ENCODE assay signal across 17 mouse cellular contexts in the genomic region with DNA sequence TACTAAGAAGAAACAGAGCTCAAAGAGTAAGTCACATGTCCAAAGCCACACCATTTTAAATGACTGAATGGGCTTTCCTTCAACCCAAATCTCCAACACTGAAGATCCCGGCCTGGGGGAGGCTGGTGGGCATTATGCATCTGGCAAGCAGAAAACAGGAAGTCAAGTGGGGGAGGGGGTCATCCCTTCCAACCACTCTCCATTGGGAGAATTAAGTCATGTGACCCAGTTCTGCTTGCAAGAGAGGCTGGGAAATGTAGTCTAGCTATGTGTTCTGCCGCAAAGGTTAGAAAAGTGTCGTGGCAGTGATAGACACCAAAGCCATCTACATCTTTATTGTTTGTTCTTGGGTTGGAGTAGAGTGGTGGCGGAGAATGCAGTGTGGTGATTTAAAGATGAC.
DNase-seq lines count a peak whose midpoint lies in the region; ATAC-seq and TF ChIP-seq lines count a peak whose summit lies in the region.
"Had no signal": no experiment of that assay in that cellular context is flagged by ENCODE, and none has a peak within 500 bp of the region (broad histone marks: within the 10 kb centered on the region; RNA-seq: fewer than 3 reads in every experiment).

No protein-coding gene starts in this region.

- no peak for TF ChIP-seq POLR2A in CH12.LX (IDR thresholded peaks at IDR 0.05; ENCODE audit: low read depth, low read length)

- H3K9me3 ChIP-seq in CH12.LX (replicated peaks; ENCODE audit: low read length), result peaks cover 9% of the 10 kb centered on the region
- no peaks in the 10 kb centered on the region for H3K9me3 ChIP-seq in hindbrain, embryonic 14.5 days (ENCODE audit: control insufficient read depth, low read length)
- no peaks in the 10 kb centered on the region for H3K9me3 ChIP-seq in midbrain, embryonic 16.5 days (replicated peaks; ENCODE audit: control insufficient read depth, low read length, poor library complexity, severe bottlenecking)
- H3K9me3 ChIP-seq: embryonic facial prominence, embryonic 12.5 days; limb, embryonic 12.5 days had no signal

- in situ Hi-C loops in CH12.LX (cut with MboI; ENCODE audit: low pct_ligation_motif_present, low pct_unique_long_range_greater_than_20kb, low sequenced_read_pairs), result no loop called here

- H3K9ac ChIP-seq in CH12.LX (ENCODE audit: insufficient read depth, low read depth), result no peak overlapping the region
- H3K9ac ChIP-seq in hindbrain, embryonic 14.5 days, result no peak overlapping the region
- H3K9ac ChIP-seq in midbrain, embryonic 16.5 days (ENCODE audit: low read depth, low read length), result no peak overlapping the region
- H3K9ac ChIP-seq: embryonic facial prominence, embryonic 12.5 days; heart, embryonic 12.5 days; limb, embryonic 12.5 days had no signal

- H3K4me3 ChIP-seq in CH12.LX (replicated peaks in 1 of 3; ENCODE audit: low read depth in 2 of 3, low read length in 2 of 3, poor library complexity in 1 of 3), result no peak overlapping the region
- no peak overlapping the region for H3K4me3 ChIP-seq in hindbrain, embryonic 14.5 days (replicated peaks; ENCODE audit: low read length)
- no peak overlapping the region for H3K4me3 ChIP-seq in midbrain, embryonic 16.5 days (ENCODE audit: low read depth, low read length)
- H3K4me3 ChIP-seq: embryonic facial prominence, embryonic 12.5 days; forebrain, embryonic 10.5 days; heart, embryonic 12.5 days; limb, embryonic 12.5 days; myocyte had no signal

- H3K36me3 ChIP-seq in CH12.LX (replicated peaks in 1 of 2; ENCODE audit: control insufficient read depth in 1 of 2, insufficient read depth in 1 of 2, low read length in 1 of 2), result no peaks in the 10 kb centered on the region
- no peaks in the 10 kb centered on the region for H3K36me3 ChIP-seq in hindbrain, embryonic 14.5 days (replicated peaks; ENCODE audit: control insufficient read depth, insufficient read depth)
- no peaks in the 10 kb centered on the region for H3K36me3 ChIP-seq in midbrain, embryonic 16.5 days (ENCODE audit: control insufficient read depth, insufficient read depth, low read length)
- H3K36me3 ChIP-seq: embryonic facial prominence, embryonic 12.5 days; forebrain, embryonic 10.5 days; heart, embryonic 12.5 days; limb, embryonic 12.5 days had no signal

- 45% methylated on average over 4 of the region's 4 CpGs for WGBS in hindbrain, embryonic 14.5 days
- 66% methylated on average over 4 of the region's 4 CpGs for WGBS in midbrain, embryonic 16.5 days

- H3K79me2 ChIP-seq in CH12.LX (replicated peaks; ENCODE audit: control insufficient read depth, extremely low read depth, insufficient read depth, poor library complexity, severe bottlenecking), result no peaks in the 10 kb centered on the region

- TF ChIP-seq CTCF in CH12.LX (conservative IDR thresholded peaks at IDR 0.05 in 1 of 2, IDR thresholded peaks at IDR 0.05 in 1 of 2; ENCODE audit: low read depth in 2 of 2, low read length in 2 of 2), result no peak

- no peak for TF ChIP-seq RAD21 in CH12.LX (IDR thresholded peaks at IDR 0.05; ENCODE audit: low read depth, low read length)

- no peak for TF ChIP-seq EP300 in CH12.LX (IDR thresholded peaks at IDR 0.05; ENCODE audit: low read length)

- dilution Hi-C loops in CH12.LX (cut with MboI; ENCODE audit: extremely low pct_ligation_motif_present, extremely low pct_unique_long_range_greater_than_20kb, low sequenced_read_pairs), result no loop called here

- H3K4me1 ChIP-seq in CH12.LX (ENCODE audit: control insufficient read depth in 1 of 2, insufficient read depth in 2 of 2), result peaks cover 0 to 5% of the 10 kb centered on the region in 2 experiments; a peak in 1 of 4 replicates
- H3K4me1 ChIP-seq in hindbrain, embryonic 14.5 days (replicated peaks; ENCODE audit: control insufficient read depth, insufficient read depth, low read length), result peaks cover 3% of the 10 kb centered on the region; the same call in 1 of the 2 replicates
- H3K4me1 ChIP-seq in midbrain, embryonic 16.5 days (ENCODE audit: control insufficient read depth, insufficient read depth, low read length), result no peaks in the 10 kb centered on the region
- H3K4me1 ChIP-seq: embryonic facial prominence, embryonic 12.5 days; forebrain, embryonic 10.5 days; heart, embryonic 12.5 days; limb, embryonic 12.5 days had no signal

- no peak for DNase-seq in CH12.LX (ENCODE audit: extremely low read depth)
- peak; percentile 84 for DNase-seq in R1 (ENCODE audit: low read depth, low spot score)
- DNase-seq in hindbrain, embryonic 14.5 days (ENCODE audit: low spot score), result peak; percentile 53
- no peak for DNase-seq in adrenal gland, postnatal 14 days
- no peak for DNase-seq in left cerebral cortex, adult 9 months (ENCODE audit: low spot score in 2 of 2)
- no peak for DNase-seq in layer of hippocampus, postnatal 36 days
- DNase-seq: cerebellum, adult 18-20 months; gastrocnemius, postnatal 14 days; lung, postnatal 4 days; thymus, adult 18-20 months had no signal

- peaks cover 55% of the 10 kb centered on the region for H3K27me3 ChIP-seq in CH12.LX (replicated peaks)
- no peaks in the 10 kb centered on the region for H3K27me3 ChIP-seq in hindbrain, embryonic 14.5 days (ENCODE audit: control insufficient read depth, insufficient read depth, low read length)
- no peaks in the 10 kb centered on the region for H3K27me3 ChIP-seq in midbrain, embryonic 16.5 days (ENCODE audit: control insufficient read depth, insufficient read depth, low read depth, low read length)
- H3K27me3 ChIP-seq: embryonic facial prominence, embryonic 12.5 days; heart, embryonic 12.5 days; limb, embryonic 12.5 days had no signal

- H3K4me2 ChIP-seq in CH12.LX (ENCODE audit: insufficient read depth, low read depth, poor library complexity, severe bottlenecking), result no peak overlapping the region
- H3K4me2 ChIP-seq in hindbrain, embryonic 14.5 days (replicated peaks), result no peak overlapping the region
- no peak overlapping the region for H3K4me2 ChIP-seq in midbrain, embryonic 16.5 days (ENCODE audit: low read length)
- H3K4me2 ChIP-seq: embryonic facial prominence, embryonic 12.5 days; heart, embryonic 12.5 days; limb, embryonic 12.5 days had no signal

- no peak overlapping the region for H3K27ac ChIP-seq in CH12.LX (ENCODE audit: insufficient read depth, low read depth)
- H3K27ac ChIP-seq in hindbrain, embryonic 14.5 days, result no peak overlapping the region
- no peak overlapping the region for H3K27ac ChIP-seq in midbrain, embryonic 16.5 days (ENCODE audit: low read length)
- H3K27ac ChIP-seq: embryonic facial prominence, embryonic 12.5 days; forebrain, embryonic 10.5 days; kidney, postnatal 0 days; limb, embryonic 12.5 days had no signal

- ATAC-seq in hindbrain, embryonic 14.5 days (ENCODE audit: low FRiP score), result peak; percentile 13; the same call in 1 of the 2 replicates
- ATAC-seq in midbrain, embryonic 16.5 days, result 0 out of 2 replicates have a peak, but pooled peaks have one; percentile 46

TF ChIP-seq in CH12.LX, 34 proteins besides CTCF, POLR2A, EP300 and RAD21:
- TF ChIP-seq USF1 (IDR thresholded peaks at IDR 0.05; ENCODE audit: low read depth, low read length), result peak; percentile 31; the same call in 1 of the 2 replicates
- peak; percentile 59 for TF ChIP-seq HCFC1 (IDR thresholded peaks at IDR 0.05; ENCODE audit: low read depth, low read length)
- no peak for TF ChIP-seq BHLHE40 (IDR thresholded peaks at IDR 0.05; ENCODE audit: low read depth, low read length)
- TF ChIP-seq CHD2 (IDR thresholded peaks at IDR 0.05; ENCODE audit: low read length), result no peak

Comparison
In these comparisons a context has a peak if more than half of its experiments do, and no peak if none do; other contexts are left out.
1. DNase-seq: peak in R1 (single experiment) and hindbrain, embryonic 14.5 days (single experiment); none in CH12.LX (single experiment), adrenal gland, postnatal 14 days (single experiment), left cerebral cortex, adult 9 months (0 of 2) and layer of hippocampus, postnatal 36 days (0 of 2).